Mouse (Mus musculus): ENCODE results near the gene Zfp768. TPM values are rescaled to one million over a fixed set of nuclear protein-coding genes. Genes with fewer than 3 reads are reported as not detected.
"Not testable (repeated sequence)": the region's sequence is repeated elsewhere in the genome, so short reads cannot be mapped to it uniquely, and the experiment has no call there.

The Zfp768 gene
- polyA plus RNA-seq, 1 experiment from 2014 or later, result 17.2 TPM

DNA sequence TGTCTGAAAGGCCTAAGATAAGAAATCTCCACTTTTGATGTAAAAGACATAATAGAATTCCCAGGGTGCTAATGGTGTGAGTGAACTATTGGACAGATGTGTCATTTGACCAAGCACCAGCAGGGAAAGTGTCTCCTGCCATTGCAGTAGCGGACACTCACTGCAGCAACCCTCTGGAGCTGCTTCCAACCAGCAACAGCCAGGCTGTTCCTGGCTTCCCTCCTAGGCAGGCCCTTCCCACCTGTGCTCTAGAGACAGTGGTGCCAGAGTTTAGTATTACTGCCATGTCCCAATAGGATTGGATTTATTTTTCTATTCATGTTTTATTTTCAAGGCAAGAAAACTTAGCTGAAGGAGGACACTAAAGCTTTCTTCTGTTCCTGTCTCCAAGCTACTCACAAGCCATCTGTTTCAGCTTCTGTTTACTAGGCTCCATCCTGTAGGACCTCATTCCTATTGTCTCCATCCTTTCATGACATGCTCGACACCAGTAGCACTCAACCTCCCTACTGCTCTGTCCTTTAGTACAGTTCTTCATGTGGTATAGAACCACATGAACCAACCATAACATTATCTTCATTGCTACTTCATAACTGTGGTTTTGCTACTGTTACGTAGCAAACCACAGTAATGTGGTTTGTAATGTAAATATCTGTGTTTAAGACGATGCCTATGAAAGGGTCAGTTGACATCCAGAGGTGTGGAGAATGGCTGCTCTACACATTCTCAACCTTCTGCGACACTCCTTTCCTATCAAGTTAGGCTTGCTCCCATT lies 6.0 kb upstream of the Zfp768 start:
- no peak overlapping the region for H3K9ac ChIP-seq
- H3K27me3 ChIP-seq, result 0 out of 2 replicates have a peak, but pooled peaks cover 3% of the 10 kb centered on the region
- H3K9me3 ChIP-seq, result no peaks in the 10 kb centered on the region
- H3K36me3 ChIP-seq, result no peaks in the 10 kb centered on the region
- no peak overlapping the region for H3K4me2 ChIP-seq
- H3K4me1 ChIP-seq (replicated peaks), result peaks cover 9% of the 10 kb centered on the region
- no peak for ATAC-seq (ENCODE audit: low read depth)
- 84% methylated on average over 5 of the region's 5 CpGs for WGBS
- no peak overlapping the region for H3K4me3 ChIP-seq
- H3K27ac ChIP-seq (replicated peaks), result no peak overlapping the region

DNA sequence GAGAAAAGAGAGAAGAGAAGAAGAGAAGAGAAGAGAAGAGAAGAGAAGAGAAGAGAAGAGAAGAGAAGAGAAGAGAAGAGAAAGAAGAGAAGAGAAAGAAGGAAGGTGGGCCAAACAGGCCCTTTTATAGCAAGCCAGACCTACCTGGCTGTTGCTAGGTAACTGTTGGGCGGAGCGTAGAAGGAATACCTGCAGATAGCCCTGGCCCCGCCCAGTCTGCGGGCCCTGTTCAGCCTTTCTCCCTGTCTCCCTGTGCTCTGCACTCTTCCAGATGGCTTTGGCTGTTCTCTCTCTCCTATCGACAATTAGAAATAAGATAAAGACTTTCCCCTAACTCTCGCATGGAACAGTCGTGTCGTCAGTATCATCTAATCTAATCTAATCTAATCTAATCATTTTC lies 1.3 kb upstream of the Zfp768 start:
- peaks cover 20% of the 10 kb centered on the region for H3K36me3 ChIP-seq
- peak overlapping the region; percentile 84 for H3K4me3 ChIP-seq
- peak overlapping the region; percentile 96; the same call in 1 of the 2 replicates for H3K9ac ChIP-seq
- no peaks in the 10 kb centered on the region for H3K27me3 ChIP-seq
- H3K4me1 ChIP-seq (replicated peaks), result peaks cover 28% of the 10 kb centered on the region
- no peak for ATAC-seq (ENCODE audit: low read depth)
- no peaks in the 10 kb centered on the region for H3K9me3 ChIP-seq
- 15% methylated on average over 8 of the region's 8 CpGs for WGBS
- H3K27ac ChIP-seq (replicated peaks), result peak overlapping the region; percentile 93; the same call in 1 of the 2 replicates
- peak overlapping the region; percentile 85 for H3K4me2 ChIP-seq

- peak overlapping the region; percentile 85 for H3K4me2 ChIP-seq
- peak overlapping the region; percentile 93 for H3K27ac ChIP-seq (replicated peaks)
- WGBS, result under 1% methylated on average over 34 of the region's 42 CpGs
- H3K4me3 ChIP-seq, result peak overlapping the region; percentile 84
- H3K27me3 ChIP-seq, result no peaks in the 10 kb centered on the region
- no peaks in the 10 kb centered on the region for H3K9me3 ChIP-seq
- peak; percentile 37 for ATAC-seq (ENCODE audit: low read depth)
- peak overlapping the region; percentile 96 for H3K9ac ChIP-seq
- peaks cover 29% of the 10 kb centered on the region for H3K36me3 ChIP-seq
- peaks cover 28% of the 10 kb centered on the region for H3K4me1 ChIP-seq (replicated peaks)
Observed at GRCm38 (mm10) chr7:127345092-127345491, 297 bp downstream of the Zfp768 start.

DNA sequence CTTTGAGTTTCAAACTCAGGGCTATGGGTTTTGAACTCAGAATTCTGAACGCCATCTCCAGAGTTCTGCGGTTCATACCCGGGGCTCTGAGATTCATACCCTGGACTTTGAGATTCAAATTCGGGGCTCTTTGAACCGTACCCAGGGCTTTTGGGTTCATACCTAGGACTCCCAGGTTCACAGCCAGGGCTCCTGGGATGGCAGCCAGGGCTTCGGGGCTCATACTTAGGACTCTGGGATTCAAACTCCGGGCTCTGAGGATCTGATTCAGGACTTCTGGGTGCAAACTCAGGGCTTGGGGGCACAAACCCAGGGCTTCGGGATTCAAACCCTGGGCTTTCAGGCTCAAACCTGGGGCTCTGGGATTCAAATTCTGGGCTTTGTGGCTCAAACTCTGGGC lies 1.0 kb downstream of the Zfp768 start:
- Histone ChIP-seq H3K9me3 (no peaks in the 10 kb centered on the region), H3K27me3 (no peaks in the 10 kb centered on the region), H3K4me2 (peak overlapping the region; percentile 85), H3K9ac (peak overlapping the region; percentile 96), H3K4me3 (peak overlapping the region; percentile 84), H3K36me3 (peaks cover 29% of the 10 kb centered on the region), H3K27ac (replicated peaks) (no peak overlapping the region), H3K4me1 (replicated peaks) (peaks cover 28% of the 10 kb centered on the region)
- no peak for ATAC-seq (ENCODE audit: low read depth)
- 93% methylated on average over 8 of the region's 8 CpGs for WGBS

DNA sequence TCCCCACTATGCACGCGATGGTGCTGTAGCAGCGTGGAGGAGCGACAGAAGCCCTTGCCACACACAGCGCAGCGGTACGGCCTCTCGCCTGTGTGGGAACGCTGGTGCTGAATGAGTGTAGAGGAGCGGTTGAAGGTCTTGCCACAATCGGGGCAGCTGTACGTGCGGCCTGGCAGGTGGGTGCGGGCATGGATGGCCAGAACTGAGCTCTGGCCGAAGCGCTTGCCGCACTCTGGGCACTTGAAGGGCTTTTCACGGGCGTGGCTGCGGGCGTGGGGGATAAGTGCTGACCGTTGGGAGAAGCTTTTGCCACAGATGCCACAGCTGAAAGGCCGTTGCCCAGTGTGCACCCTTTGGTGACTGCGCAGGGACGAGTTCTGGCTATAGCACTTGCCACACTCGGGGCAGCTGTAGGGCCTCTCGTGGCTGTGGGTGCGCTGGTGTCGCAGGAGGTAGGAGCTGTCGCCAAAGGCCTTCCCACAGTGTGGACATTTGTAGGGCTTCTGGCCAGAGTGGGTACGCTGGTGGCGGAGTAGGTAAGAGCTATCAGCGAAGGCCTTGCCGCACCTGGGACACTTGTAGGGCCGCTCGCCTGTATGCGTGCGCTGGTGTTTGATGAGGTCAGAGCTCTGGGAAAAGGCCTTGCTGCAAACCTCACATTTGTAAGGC lies 1.9 kb downstream of the Zfp768 start:
- WGBS, result 95% methylated on average over 38 of the region's 38 CpGs
- Histone ChIP-seq H3K9me3 (no peaks in the 10 kb centered on the region), H3K4me1 (replicated peaks) (peaks cover 28% of the 10 kb centered on the region), H3K27me3 (no peaks in the 10 kb centered on the region), H3K4me2 (no peak overlapping the region), H3K36me3 (peaks cover 29% of the 10 kb centered on the region), H3K9ac (no peak overlapping the region), H3K27ac (replicated peaks) (no peak overlapping the region), H3K4me3 (no peak overlapping the region)
- ATAC-seq (ENCODE audit: low read depth), result no peak

DNA sequence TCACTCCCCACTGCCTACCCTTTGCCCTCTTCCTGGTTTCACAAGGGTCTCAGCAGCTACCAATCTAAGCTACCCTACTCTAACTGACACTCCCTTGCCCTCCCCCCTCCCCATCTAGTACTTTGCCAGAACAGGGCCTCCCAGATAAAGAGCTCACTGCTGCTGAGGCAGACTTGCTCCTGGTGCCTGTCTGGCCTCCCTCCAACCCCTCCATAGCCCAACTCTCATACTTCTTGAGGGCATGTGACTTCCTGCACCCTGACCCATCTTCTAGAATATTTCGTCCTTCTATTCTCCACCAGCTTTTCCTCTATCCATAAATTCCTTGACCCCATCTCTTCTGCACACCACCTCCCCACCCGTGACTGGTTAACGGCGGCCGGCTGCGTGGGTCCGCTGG lies 2.5 kb downstream of the Zfp768 start:
- H3K36me3 ChIP-seq, result peaks cover 29% of the 10 kb centered on the region
- 97% methylated on average over 7 of the region's 7 CpGs for WGBS
- no peak for ATAC-seq (ENCODE audit: low read depth)
- H3K4me1 ChIP-seq (replicated peaks), result peaks cover 28% of the 10 kb centered on the region
- no peak overlapping the region for H3K27ac ChIP-seq (replicated peaks)
- H3K4me2 ChIP-seq, result no peak overlapping the region
- H3K9me3 ChIP-seq, result no peaks in the 10 kb centered on the region
- H3K9ac ChIP-seq, result no peak overlapping the region
- no peaks in the 10 kb centered on the region for H3K27me3 ChIP-seq
- H3K4me3 ChIP-seq, result no peak overlapping the region

GRCm38 (mm10) chr7:127342332-127342731 lies 3.1 kb downstream of the Zfp768 start:
- Histone ChIP-seq H3K36me3 (peaks cover 29% of the 10 kb centered on the region), H3K9me3 (no peaks in the 10 kb centered on the region), H3K27me3 (no peaks in the 10 kb centered on the region), H3K4me3 (no peak overlapping the region), H3K4me2 (no peak overlapping the region), H3K27ac (replicated peaks) (no peak overlapping the region), H3K4me1 (replicated peaks) (peaks cover 26% of the 10 kb centered on the region), H3K9ac (no peak overlapping the region)
- ATAC-seq (ENCODE audit: low read depth), result no peak
- WGBS, result 67% methylated on average over 4 of the region's 4 CpGs

DNA sequence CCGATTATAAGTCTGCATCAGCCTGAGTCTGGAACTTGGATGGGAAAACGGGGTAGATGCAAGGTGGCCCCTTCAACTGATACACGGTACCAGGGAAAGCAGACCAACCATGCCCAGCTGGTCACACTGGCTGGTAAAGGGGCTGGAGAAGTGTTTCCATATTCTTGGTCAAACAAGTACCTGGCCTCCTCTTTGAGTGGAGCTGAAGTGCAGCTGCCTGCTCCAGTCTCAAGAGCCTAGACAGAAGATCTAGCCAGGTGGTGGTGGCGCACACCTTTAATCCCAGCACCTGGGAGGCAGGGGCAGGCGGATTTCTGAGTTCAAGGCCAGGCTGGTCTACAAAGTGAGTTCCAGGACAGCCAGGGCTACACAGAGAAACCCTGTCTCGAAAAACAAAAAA lies 3.5 kb downstream of the Zfp768 start:
- not testable (repeated sequence) for H3K27ac ChIP-seq (replicated peaks); H3K9ac ChIP-seq; ATAC-seq (ENCODE audit: low read depth); H3K9me3 ChIP-seq; H3K4me3 ChIP-seq; H3K27me3 ChIP-seq; H3K4me2 ChIP-seq
- 92% methylated on average over 6 of the region's 6 CpGs for WGBS
- Histone ChIP-seq H3K4me1 (replicated peaks) (peaks cover 23% of the 10 kb centered on the region), H3K36me3 (peaks cover 29% of the 10 kb centered on the region)

DNA sequence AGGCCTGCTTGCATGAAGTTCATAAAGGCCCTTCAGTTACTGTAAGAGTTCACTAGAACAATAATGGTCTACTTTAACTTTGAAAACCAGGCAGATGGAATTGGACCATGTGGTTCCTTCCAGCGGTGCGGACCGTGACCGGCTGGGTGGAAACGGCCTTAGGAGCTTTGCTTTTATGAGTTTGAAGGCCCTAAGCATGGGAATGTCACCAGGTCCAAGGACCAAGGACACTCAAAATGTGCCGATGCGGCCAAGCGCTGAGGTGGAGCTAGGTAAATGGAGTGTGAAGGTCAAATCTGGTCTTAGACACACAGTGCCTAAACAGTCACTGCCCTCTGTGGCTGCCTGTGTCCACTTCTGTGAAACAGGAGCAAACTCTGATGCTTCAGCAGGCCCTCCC lies 4.0 kb downstream of the Zfp768 start:
- Histone ChIP-seq H3K4me2 (no peak overlapping the region), H3K36me3 (peaks cover 29% of the 10 kb centered on the region), H3K9me3 (no peaks in the 10 kb centered on the region), H3K27ac (replicated peaks) (no peak overlapping the region), H3K4me3 (no peak overlapping the region), H3K9ac (no peak overlapping the region), H3K4me1 (replicated peaks) (peaks cover 18% of the 10 kb centered on the region), H3K27me3 (no peaks in the 10 kb centered on the region)
- ATAC-seq (ENCODE audit: low read depth), result no peak
- 94% methylated on average over 8 of the region's 8 CpGs for WGBS

DNA sequence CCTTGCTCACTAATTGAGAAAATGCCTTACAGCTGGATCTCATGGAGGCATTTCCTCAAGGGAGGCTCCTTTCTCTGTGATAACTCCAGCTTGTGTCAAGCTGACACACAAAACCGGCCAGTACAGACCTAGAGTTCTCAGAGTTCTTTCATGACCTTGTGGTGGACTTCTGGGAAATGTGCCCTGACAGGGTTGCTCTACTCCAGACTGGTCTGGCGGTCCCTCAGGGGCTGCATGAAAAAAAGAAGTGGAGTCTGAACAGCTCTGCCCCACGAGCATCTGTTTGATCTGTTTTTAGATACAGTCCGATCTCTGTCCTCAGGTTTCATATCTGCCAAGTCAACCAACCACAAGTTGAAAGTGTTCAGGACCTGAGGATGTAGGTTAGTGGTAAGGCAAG lies 7.8 kb downstream of the Zfp768 start:
- H3K9ac ChIP-seq, result no peak overlapping the region
- H3K9me3 ChIP-seq, result no peaks in the 10 kb centered on the region
- H3K27me3 ChIP-seq, result no peaks in the 10 kb centered on the region
- 76% methylated on average over 4 of the region's 4 CpGs for WGBS
- no peak overlapping the region for H3K4me2 ChIP-seq
- ATAC-seq (ENCODE audit: low read depth), result no peak
- no peak overlapping the region for H3K27ac ChIP-seq (replicated peaks)
- H3K4me1 ChIP-seq (replicated peaks), result no peaks in the 10 kb centered on the region
- H3K36me3 ChIP-seq, result peaks cover 16% of the 10 kb centered on the region
- no peak overlapping the region for H3K4me3 ChIP-seq

DNA sequence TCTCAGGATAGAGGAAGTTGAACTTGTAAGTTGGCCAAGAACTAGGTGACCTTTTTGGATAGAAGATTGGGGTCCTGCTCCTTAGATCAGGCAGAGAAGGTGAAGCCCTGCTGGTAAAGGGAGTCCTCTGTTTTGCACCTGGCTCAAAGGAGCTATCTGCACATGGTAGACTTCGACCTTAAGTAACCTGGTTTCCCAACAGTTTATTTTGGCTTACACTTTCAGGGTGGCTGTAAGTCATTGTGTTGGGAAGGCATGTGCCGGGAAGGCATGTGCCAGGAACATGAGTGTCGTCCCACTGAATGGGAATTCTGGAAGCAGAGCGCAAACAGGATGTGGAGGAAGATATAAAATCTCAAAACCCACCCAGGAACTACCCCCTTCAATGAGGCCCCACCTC lies 9.8 kb downstream of the Zfp768 start:
- no peak overlapping the region for H3K27ac ChIP-seq (replicated peaks)
- H3K9ac ChIP-seq, result no peak overlapping the region
- no peaks in the 10 kb centered on the region for H3K27me3 ChIP-seq
- H3K36me3 ChIP-seq, result no peaks in the 10 kb centered on the region
- no peaks in the 10 kb centered on the region for H3K9me3 ChIP-seq
- 90% methylated on average over 4 of the region's 4 CpGs for WGBS
- no peak overlapping the region for H3K4me3 ChIP-seq
- no peak for ATAC-seq (ENCODE audit: low read depth)
- H3K4me2 ChIP-seq, result no peak overlapping the region
- H3K4me1 ChIP-seq (replicated peaks), result no peaks in the 10 kb centered on the region

DNA sequence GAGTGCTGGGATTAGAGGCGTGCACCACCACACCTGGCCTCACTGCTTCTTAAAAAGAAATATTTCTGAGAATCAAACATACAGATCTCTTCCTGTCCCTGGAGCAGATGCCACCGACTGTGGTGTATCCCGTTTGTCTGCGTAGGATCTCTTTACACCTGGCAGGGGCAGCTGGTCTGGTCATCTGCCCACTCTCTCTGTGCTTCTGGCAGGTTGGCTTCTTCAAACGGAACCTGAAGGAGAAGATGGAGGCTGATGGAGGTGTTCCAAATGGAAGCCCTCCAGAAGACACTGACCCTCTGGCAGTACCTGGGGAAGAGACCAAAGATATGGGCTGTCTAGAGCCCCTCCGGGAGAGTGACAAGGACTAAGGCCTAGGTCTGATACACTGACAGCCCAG lies 12.1 kb downstream of the Zfp768 start:
- Histone ChIP-seq H3K36me3 (no peaks in the 10 kb centered on the region), H3K9me3 (no peaks in the 10 kb centered on the region), H3K27ac (replicated peaks) (no peak overlapping the region), H3K27me3 (no peaks in the 10 kb centered on the region), H3K9ac (no peak overlapping the region), H3K4me1 (replicated peaks) (no peaks in the 10 kb centered on the region), H3K4me2 (no peak overlapping the region), H3K4me3 (no peak overlapping the region)
- 84% methylated on average over 6 of the region's 6 CpGs for WGBS
- ATAC-seq (ENCODE audit: low read depth), result no peak
